Mouse (Mus musculus): ENCODE measurements around the gene Zbtb37.

- no peak for TF ChIP-seq GATA1 (IDR thresholded peaks at IDR 0.05; ENCODE audit: low read length)
- TF ChIP-seq TAL1 (IDR thresholded peaks at IDR 0.05; ENCODE audit: low read length) = no peak
These were observed 36.6 kb upstream of the Zbtb37 start for GRCm38 (mm10) chr1:161071272-161071620.
